Mouse (Mus musculus) stomach, postnatal 0 days (tissue): ENCODE results near the gene Eftud2.

Source experiments
- CTCF ChIP-seq: IDR thresholded peaks from 2 replicates; pipeline ENCODE4 v1.5.1; 2016; ENCODE audit warnings: antibody characterized with exemption, low read depth, mild to moderate bottlenecking, moderate library complexity
- EP300 ChIP-seq: optimal IDR thresholded peaks from 2 replicates; pipeline ENCODE3; 2016; ENCODE audit warnings: antibody characterized with exemption

DNA sequence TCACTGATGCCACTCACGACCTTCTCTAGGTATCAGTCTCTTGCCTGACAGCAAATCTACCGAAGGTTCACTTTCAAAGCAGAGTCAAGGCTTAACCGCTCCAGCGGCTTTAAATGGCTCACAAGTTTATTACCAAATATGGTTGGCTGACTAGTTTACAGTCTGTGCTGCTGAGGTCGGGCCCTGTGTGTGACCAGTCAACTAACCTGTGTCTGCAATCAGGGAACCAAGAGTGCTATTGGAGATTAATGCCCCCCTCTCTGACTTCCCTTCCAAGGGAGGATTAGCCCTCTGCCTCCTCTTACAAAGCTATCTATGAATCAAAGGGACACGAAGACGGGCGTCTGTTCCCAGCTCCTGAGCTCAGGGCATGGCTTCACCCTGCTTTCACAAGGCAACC is 86.6 kb downstream of the Eftud2 start:
- TF ChIP-seq EP300 = no peak
- TF ChIP-seq CTCF = no peak
